Mouse (Mus musculus): ENCODE measurements at regions not wholly inside any gene's neighbourhood (a gene's known extent, or its start where the extent isn't known, plus 50 kb on each side); places are given as distances from the start of the nearest gene placed in this dataset.

DNA sequence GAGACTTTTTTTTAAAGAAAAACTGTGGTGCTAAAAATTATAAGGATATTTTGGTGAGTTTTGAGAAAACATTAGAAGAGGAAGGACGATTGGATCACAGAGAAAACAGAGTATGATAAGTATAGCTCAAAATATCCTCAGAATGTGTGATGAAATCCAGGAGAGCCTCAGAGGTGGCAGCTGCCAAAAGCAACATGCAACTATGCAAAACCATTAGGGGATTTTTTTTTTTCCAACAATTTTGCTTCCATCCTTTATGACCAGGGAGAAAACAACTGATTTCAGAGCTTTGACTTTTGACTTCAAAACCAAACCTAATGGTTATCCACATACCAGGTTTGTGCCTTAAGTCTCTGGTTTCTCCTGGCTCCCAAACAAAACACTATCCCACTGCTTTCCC, 267.4 kb upstream of the Erbb4 start:
- DNase-seq, result no peak

DNA sequence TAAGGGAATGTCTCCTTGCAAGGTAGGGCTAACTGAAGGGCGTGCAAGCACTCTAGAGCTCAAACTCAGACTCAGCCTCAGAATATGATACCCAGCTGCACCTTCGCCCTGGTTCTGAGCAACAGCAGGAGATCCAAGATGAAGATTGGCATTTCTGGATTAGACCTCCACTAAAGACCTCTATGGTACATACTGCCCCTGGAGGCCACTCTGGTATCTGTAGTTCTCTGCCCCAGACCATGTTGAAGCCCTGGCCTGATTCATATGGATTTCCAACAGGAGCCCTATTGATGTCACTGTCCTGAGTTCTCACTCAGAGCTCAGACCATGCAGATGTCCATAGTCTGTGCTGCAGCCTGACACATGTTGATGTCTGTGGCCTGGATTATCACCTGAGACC, 262.2 kb upstream of the Erbb4 start:
- no peak for DNase-seq

DNA sequence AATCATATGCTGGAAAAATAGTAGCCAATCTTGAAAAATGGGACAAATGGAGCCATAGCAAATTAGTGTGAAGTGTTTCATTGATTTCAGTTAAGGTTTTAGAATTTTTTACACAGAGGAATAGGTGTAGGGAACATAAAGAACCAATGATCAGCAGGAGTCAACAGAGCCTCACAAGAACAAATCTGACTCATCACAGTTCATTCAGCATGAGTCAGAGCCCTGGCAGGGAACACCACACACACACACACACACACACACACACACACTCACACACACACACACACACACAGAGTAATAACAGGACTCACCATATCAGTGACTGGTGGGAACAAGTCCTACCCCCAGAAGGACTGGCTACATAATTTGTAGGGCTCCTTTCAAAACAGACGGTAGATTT, 259.7 kb upstream of the Erbb4 start:
- no peak for DNase-seq

DNA sequence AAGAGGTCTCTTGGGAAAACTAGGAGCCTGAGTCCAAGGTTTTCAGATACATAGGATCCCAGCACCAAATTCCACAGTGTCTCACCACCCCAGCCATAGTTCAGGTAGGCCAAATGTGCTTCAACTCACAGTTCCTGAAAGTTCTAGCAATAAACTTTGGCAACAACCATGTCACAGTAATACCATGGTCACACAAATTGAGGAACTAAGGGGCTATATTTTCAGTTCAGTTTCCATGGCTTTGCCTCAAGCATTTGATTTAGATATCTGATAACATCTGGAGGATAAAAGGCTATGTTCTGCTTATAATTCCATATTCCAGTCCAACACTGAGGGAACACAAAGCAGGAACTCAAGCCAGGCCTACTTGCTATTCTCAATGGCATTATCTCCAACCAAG, 256.2 kb upstream of the Erbb4 start:
- DNase-seq, result no peak

DNA sequence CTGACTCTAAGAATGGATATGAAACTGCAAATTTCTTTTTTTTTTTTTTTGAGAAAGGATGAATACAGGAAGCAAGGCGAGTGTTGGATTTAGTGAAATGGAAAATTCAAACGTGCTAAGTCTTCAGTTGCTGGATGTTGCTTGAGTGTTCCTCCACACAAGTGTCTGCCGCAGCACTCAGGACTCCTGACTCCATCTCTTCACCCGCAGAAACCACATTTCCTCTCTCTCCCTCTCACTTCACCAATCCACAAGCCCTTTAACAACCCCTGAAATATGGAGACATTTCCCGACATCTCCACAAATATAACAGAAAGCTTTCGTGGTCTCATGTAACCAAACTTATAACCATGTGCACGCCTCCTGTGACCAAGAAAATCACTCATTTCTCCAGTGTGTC, 249.7 kb upstream of the Erbb4 start:
- DNase-seq, result no peak

DNA sequence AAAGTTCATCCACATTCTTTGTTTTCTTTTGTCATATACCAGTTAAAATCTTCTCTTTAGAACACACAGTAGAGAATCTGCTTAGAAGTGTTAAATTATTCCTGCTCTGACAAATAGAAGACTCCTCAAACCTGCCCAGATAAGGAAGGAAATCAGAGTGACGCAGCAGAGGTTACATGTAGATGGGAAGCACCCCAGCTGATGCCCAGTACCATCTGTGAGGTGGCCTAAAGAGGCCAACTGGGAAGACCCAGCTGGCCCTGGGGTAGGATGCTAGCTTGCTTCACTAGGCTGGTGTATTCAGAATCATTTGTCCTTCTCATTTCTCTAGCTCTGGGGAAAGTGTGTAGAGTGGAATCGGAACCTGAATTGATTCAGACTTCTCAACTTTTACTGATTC, 242.6 kb upstream of the Erbb4 start:
- no peak for DNase-seq

DNA sequence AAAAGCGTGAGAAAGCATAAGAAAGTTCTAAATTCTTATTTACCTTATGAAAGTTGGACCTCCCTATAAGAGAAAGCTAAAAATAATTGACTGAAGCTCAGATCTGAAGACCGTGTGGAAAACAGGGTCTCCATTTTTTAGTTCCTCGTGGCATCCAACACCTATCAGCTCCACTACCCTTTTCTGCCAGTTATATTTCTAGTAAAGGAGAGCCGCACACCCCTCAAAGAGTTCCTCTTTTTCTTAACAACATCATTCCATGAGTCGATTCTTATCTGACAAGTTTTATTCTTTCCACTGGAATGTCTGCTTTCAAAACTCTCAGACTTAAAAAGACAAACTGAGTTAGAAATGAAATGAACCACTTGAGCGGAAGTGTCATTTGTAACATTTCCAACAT, 242.0 kb upstream of the Erbb4 start:
- no peak for DNase-seq

DNA sequence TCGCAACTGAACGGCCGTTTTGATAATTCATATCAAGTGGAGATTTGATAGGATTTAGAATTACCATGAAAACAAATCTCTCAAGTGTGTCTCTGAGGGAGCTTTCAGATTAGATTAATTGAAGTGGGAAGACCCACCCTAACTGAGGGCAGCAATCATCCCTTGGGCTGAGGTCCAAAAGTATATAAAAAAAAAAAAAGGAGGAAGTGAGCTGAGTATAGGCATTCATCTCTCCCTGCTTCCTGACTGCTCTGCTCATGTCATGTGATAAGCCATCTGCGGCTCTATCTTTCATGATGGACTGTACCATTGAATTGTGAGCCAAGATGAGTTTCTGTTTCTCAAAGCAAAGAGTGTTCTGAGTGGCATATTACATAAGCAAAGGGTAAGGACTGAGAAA, 234.2 kb upstream of the Erbb4 start:
- DNase-seq, result no peak

DNA sequence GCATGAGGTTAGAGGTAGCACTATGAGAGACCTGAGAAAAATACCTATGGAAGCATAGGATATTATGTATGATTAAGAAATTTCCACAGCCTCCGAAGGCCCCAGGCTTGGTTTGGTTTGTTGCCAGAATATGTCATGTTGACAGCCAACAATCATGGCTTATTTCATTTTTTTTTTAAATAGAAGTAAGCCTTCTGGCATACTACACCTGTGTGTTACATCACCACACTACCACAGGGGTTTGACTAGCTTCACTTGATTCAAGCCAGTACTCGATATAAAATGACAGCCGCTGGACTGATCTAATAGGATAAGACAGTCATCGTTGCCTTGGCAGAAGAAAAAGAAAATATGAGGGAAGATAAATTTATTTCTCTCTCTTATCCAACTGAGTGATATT, 232.6 kb upstream of the Erbb4 start:
- DNase-seq, result no peak

DNA sequence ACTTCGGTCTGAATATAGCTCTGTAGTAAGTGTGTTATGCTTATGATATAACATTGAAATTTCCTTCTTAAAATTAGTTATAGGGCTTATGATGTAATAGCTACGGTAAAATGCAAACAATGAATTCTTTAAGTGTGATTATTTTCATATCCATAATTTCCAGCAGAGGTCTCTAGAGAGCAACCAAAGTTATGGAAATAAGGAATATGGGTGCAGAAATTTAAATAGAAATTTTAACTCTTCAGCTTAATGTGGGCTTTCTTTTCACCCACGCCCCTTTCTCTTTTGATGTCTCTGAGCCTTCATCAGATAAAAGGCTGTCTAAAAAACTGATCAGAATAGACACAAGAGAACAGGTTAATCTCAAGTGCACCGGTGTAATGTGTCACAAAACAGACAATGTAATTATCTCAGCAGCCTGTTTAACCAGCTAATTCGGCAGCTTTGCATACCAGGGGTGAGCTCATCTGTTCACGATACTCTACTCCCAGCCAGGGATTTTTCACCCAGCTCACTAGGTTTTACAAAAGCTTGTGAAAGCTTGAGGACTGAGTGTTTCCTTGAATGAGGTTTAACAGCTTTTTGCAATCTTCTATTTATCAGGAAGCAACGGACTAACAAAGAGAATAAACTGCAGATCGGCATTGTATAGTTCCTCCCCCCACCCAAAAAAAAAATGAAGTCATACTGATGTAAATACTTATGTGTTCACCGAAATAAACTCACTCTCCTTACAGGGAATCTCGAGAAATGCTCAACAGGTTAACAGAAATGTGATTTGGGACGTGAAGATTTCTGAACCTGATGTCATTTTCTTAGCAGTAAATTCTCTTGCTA, 223.8 kb upstream of the Erbb4 start:
- peak in 1 of 2 experiments; percentile 4 for DNase-seq

DNA sequence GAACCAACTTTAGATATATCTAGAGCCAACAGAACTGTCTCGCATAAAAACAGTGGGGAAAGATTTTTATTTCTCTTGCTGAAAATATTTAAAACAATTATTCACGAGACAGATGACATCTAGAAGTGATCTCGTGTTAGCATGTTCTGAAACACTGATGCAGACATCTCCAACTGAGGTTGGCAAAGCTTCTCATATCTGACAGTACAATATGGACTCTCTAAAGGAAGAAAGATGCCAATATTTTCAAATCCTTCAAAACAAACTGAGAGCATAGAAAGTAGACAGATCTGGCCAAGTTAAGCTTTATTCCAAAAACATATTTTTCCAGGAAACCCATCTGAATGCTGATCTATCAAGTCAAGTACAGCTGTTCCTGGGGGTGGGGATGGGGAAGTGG, 221.5 kb upstream of the Erbb4 start:
- DNase-seq, result no peak

DNA sequence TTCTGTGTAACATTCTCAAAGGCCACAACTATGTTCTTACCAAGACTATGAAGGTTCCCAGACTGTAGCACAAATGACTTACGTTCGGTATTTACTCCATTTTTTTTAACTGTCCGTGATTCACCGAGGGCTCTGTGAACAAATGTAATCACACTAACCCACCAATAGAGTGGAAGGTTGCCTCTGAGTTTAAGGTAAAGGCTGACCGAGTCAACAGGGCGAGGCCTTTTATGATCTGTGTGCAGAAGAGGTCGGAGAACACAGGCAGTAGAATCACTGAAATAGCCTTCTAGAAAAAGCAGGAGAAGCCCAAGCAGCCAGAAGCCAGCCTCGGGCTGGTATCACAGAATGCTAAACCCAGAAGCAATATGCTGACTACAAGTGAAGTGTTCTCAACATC, 218.9 kb upstream of the Erbb4 start:
- DNase-seq, result no peak

DNA sequence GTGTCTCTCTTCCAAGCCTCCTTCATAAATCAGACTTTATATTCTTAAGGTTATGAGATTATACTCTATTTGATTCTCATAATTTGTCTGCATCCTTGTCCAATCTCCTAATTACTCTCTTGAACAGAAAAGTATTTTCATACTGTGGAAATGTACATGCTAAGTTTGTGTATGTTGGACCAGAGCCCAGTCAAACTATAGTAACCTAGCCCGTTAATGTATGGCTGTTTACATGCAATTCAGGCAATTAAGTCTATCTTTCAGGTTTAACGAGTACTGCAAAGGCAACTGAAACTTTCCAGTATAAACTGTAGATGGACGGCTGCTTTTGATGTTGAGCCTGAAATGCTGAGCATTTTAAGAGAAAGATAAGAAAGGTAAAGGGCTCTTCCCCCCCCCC, 211.7 kb upstream of the Erbb4 start:
- DNase-seq, result no peak

DNA sequence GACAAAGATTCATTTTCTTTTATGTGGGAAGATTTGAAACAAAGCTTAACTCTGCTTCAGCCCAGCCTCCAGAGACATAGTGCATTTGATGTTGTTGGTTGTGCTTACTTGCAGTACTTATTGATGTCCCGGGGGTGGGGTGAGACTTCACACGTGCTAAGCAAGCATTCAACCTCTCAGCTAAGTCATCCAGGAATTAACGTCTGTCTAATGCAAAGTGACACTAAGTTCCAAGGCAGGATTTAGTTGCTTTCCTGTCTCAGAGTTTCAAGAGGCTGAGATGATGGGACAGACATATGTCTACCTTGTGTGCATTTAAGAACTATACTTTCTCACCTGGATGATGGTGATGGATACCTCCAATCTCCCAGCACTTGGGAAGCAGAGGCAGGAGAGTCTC, 189.0 kb upstream of the Erbb4 start:
- no peak for DNase-seq

DNA sequence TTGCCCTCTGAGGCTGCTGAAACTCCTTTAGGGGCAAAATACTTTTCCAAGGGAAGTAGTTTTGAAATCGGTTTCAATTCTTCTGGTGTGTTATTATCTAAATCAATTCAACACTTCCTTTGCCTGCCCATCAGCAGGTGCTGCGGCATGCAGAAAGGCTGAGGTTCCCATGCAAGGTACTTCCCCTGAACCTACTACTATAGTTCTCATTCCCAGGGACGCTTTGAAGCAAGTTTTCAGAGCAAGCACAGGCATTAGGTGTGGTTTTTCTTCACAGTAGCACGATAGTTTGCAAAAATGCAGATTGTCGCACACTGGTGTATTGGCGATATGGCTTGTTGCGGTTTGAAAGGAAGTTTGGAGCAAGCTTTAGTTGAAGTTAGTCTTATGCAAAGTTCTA, 183.5 kb upstream of the Erbb4 start:
- DNase-seq, result no peak

DNA sequence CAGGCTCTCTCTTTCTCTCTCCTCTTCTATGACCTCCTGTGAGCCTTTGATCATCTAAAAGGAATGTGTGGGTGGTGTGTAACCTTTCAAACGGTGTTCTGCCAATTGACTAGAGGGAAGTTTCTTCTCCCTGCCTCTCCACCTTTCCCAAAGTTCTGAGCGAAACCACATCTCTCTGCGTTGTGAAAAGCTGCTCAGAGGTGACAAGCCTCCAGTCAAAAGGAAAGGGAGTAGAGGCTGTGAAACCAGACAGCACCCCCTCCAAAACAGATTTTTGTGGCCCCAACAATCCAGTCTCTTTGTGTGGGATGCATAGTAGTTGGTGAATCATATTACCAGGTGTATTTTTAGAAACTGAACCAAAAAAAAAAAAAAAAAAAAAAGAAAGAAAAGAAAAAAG, 178.5 kb upstream of the Erbb4 start:
- no peak for DNase-seq

DNA sequence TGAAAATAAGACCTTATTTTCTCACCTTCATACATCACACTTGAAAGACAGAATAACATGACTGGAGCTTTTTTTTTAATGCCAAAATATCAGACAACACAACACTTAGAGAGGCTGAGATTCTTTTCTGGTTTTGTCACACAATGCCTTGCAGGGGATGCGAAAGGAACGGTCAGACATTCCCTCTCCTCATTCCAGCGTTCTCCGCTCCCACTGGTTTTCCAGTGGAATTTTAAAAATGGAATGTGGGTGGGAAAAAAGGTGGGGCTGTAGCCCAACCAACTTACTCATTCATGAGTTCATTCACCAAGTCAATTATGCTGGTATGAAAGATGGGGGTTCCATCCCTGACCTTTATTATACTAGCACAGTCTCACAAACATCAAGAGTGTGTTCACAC, 169.6 kb upstream of the Erbb4 start:
- DNase-seq, result no peak

DNA sequence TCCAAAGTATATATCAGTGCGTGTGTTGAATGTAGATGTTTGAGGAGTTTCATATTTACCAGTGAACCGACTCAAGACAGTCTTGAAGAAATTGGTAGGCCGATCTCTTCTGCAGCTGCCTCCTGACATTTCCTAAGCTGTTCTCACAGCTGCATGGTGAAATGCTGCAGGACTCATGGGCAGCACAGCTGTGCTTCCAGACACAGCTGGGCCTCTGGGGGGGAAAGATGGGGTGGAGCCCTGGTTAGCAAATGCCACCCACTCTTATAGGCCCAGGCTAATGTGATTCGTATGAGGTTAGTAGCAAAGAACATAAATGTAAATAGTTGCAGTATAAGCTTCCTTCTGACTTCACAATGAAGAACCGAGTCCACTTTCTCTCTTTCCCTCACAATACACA, 139.8 kb upstream of the Erbb4 start:
- no peak for DNase-seq

DNA sequence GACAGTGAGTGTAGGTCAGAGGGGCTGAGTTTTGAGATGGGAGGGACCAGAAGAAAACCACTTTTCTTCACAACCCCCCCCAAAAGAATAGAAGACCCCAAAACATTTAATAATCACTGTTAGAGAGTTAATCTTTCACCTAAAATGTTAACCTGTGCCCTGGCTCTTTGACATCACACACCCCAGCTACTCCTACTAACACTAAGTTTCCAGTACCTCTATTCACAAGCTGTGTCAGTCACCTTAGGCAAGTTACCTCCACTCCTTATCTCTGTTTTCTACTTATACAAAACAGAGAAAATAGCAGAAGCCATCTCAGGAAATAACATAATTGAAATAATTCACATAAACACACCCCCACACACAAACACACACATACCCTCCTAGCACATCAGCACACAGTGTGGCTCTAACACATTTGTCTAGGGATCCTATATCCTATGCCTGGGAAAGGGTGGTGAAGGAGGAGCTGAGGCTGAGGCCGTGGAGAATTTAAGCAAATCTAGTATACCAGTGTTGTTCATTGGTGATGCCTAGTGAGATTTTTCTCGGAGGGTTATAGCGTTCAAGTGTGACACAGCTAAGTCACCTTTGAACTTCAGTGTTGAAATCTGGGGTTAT, 134.5 kb upstream of the Erbb4 start:
- no peak for DNase-seq

DNA sequence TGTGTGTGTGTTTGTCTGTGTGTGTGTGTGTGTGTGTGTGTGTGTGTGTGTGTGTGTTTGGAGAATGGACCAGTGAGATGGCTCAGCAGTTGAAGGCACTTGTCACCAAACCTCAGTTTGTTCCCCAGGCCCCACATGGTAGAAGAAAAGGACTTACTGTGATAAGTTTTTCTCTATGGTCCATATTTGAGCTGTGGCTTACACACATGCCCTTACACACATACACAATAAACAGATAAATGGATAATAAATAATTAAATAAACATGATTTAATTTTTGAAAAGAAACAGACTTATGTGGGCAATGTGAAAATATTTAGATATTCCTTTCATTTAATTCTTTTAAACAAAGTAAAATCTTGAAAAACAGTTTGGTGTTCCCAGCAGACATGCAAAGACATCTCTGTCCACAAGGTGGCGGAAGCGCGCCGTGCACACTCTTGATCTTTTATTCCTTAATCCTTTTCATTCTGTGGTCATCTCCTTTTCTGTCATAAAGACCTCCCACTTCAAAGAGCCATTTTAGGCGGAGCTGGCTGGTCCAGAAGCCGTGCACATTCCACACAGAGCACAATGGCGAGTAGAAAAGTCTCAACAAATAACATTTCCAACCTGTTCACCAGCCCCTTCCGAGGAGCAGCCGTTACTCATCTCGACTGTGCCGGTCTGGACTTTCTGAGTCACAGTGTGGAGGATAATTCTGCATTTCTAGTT, 133.8 kb upstream of the Erbb4 start:
- peak; percentile 76 to 78 for DNase-seq

DNA sequence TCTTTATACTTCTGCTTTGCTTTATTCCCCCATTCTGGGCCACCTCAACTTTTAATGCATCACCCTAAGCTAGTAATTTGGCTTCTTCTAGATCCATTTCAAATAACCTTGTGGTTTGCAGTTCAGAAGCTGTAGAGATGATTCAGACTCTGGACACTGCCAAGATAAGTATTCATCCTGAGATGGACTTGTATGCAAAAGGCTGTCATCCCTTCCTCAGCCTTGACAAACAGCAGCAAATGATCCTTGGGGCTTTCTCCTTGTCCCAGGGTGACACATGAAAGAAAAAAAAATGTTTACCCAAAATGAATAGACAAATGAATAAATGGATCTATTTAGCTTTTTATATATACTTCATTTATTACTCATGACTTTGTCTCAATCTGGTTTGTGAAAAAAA, 120.0 kb upstream of the Erbb4 start:
- DNase-seq, result no peak

DNA sequence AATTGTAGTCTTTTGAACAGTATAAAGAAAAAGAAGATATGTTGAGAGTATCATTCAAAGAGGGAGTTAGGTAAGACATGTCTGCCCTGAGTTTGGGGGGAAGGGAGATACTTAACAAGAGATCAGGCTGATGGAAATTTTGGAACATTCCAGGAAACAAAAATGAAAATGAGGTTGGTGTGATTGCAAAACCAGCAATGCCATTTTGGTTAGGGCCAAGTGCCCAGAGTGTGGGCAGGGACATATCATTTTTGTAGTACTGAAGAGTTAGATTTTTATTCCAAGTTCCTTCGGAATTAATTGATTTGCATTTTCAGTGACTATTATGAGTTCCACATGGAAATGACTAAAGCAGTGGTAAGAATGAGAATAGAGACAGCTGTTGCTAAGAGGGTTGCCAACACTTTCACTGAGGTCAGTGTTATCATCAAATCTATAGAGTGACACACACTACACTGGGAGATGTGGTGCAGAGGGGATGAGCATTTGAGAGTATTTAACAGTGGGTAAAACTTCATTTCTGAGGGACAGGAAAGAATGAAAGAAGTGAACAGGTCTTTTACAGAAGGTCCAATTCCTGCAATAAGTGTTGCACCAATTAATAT, 105.1 kb upstream of the Erbb4 start:
- no peak for DNase-seq

DNA sequence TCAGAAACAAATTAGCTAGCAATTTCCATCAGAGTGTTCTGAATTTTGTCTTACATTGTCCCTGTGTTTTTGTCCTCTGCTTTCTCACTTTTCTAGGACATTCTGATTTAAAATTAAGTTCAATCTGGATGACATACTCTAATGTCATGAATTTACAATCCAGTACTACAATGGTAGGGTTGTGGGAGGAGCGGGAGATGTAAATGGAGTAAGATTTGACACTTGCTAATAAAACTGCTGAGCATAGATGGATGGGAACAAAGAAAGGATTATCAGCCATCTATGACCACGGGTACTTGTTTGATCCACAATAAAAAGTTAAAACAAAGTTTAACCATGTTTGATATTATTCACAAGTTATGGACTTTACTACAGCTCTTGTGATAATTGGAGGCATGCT, 94.9 kb upstream of the Erbb4 start:
- DNase-seq, result no peak

DNA sequence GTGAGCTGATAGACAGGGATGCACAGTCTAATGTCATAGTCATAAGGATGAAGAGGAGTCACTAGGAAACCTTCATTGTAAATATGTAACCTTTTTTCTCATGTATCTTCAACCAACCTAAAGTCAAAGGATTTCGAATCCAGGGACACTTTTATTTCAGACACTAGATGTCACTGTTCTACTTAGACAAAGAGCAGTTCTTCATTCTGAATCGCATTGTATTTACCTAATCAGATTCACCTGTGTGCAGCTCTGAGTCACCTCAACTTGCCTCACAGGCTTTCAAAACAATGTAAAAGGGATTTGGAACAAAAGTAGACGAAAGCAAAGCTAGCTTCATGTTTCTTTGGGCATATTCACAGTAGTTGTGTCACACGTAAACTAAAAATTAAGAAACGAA, 57.3 kb upstream of the Erbb4 start:
- no peak for DNase-seq

Measured in cerebellum, postnatal 14 days (tissue).